Mouse (Mus musculus): ENCODE data around the gene Asic3.

Asic3 gene

GRCm38 (mm10) chr5:24423129-24424003, 10.2 kb downstream of the Asic3 start, which contains the start of the genes Cdk5 and Slc4a2:
TSS of gene Cdk5 (minus strand) at chr5:24423530.
TSS of gene Slc4a2 (plus strand) at chr5:24423837.
- in situ Hi-C loops (cut with MboI), result no loop called here

- in situ Hi-C loops (cut with MboI), result no loop called here
Measured at GRCm38 (mm10) chr5:24424004-24424781, 11.0 kb downstream of the Asic3 start.

- in situ Hi-C loops (cut with MboI), result no loop called here
Measured at GRCm38 (mm10) chr5:24424861-24425411, 11.7 kb downstream of the Asic3 start.

GRCm38 (mm10) chr5:24425421-24426036, 12.3 kb downstream of the Asic3 start:
- in situ Hi-C loops (cut with MboI), result no loop called here

GRCm38 (mm10) chr5:24426037-24426432, 12.8 kb downstream of the Asic3 start:
- in situ Hi-C loops (cut with MboI), result no loop called here

GRCm38 (mm10) chr5:24426556-24427284, 13.5 kb downstream of the Asic3 start:
- in situ Hi-C loops (cut with MboI), result no loop called here

GRCm38 (mm10) chr5:24427285-24427633, 14.1 kb downstream of the Asic3 start:
- in situ Hi-C loops (cut with MboI), result no loop called here

GRCm38 (mm10) chr5:24427981-24428402, 14.8 kb downstream of the Asic3 start:
- in situ Hi-C loops (cut with MboI), result no loop called here

- in situ Hi-C loops (cut with MboI), result no loop called here
Measured at GRCm38 (mm10) chr5:24428596-24428995, 15.4 kb downstream of the Asic3 start.

- in situ Hi-C loops (cut with MboI), result no loop called here
Measured at GRCm38 (mm10) chr5:24433993-24434392, 20.8 kb downstream of the Asic3 start.

GRCm38 (mm10) chr5:24441187-24441586, 28.0 kb downstream of the Asic3 start:
- in situ Hi-C loops (cut with MboI), result no loop called here

GRCm38 (mm10) chr5:24442029-24442428, 28.8 kb downstream of the Asic3 start:
- in situ Hi-C loops (cut with MboI), result no loop called here

GRCm38 (mm10) chr5:24443204-24443603, 30.0 kb downstream of the Asic3 start:
- in situ Hi-C loops (cut with MboI), result no loop called here

GRCm38 (mm10) chr5:24443927-24444326, 30.7 kb downstream of the Asic3 start:
- in situ Hi-C loops (cut with MboI), result no loop called here

GRCm38 (mm10) chr5:24444746-24445427, 31.7 kb downstream of the Asic3 start, which contains the start of gene Fastk:
TSS of gene Fastk (minus strand) at chr5:24445287.
- in situ Hi-C loops (cut with MboI), result no loop called here

- in situ Hi-C loops (cut with MboI), result no loop called here
Measured at GRCm38 (mm10) chr5:24445428-24446080, 32.4 kb downstream of the Asic3 start.

- in situ Hi-C loops (cut with MboI), result no loop called here
Measured at GRCm38 (mm10) chr5:24446630-24447029, 33.4 kb downstream of the Asic3 start.

GRCm38 (mm10) chr5:24447624-24448298, 34.6 kb downstream of the Asic3 start, which contains the start of gene Tmub1:
TSS of gene Tmub1 (minus strand) at chr5:24447854.
- in situ Hi-C loops (cut with MboI), result no loop called here

GRCm38 (mm10) chr5:24451264-24452029, 38.3 kb downstream of the Asic3 start:
- in situ Hi-C loops (cut with MboI), result no loop called here
